8 mouse cellular contexts compared by ENCODE assay signal in the genomic region with DNA sequence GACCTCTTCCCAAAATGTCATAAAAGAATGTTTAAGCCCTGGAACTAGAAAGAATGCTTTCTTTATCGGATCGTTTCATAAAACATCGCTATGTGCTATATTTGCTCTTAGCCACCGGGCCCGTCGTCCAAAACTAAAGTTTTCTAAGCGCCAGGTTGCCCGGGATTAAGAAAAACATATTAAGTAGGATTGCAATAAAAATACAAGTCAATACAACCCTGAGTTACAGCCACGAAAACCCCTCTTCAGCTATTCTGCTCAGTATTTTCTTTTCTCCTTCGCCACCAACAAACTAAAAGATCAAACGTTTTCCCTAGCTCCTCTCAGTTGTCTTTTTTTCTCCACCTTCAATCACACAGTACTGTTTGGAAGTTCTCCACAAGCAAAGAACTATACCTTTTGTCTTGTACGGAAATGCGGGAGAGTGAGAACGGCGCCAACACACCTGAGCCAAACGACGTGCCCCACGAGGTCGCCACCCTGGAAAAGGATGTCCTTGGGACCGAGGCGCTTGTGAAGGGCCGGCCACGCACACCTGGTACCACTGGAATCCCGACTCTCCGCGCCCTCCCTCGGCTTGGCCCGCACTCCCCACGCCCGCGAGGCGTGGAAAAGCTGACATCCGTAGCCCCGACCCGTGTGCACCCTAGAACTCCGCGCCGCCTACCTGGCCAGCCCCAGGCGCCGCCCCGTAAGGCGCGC. TPM values are rescaled to one million over a fixed set of nuclear protein-coding genes. Genes with fewer than 3 reads are reported as not detected.
DNase-seq lines count a peak whose midpoint lies in the region; ATAC-seq and TF ChIP-seq lines count a peak whose summit lies in the region.

No protein-coding gene starts in this region.

- WGBS in limb, embryonic 13.5 days = under 1% methylated on average over 43 of the region's 43 CpGs
- WGBS in midbrain, postnatal 0 days = 1% methylated on average over 42 of the region's 43 CpGs

- ATAC-seq in limb, embryonic 13.5 days (ENCODE audit: low FRiP score, low read depth) = 0 out of 2 replicates have a peak, but pooled peaks have one; percentile 34
- 0 out of 2 replicates have a peak, but pooled peaks have one; percentile 44 for ATAC-seq in midbrain, postnatal 0 days (ENCODE audit: low FRiP score)

- no peak for TF ChIP-seq CTCF in cortical plate, adult 2 months (IDR thresholded peaks at IDR 0.05; ENCODE audit: extremely low read depth, insufficient read depth, low read length)
- no peak for TF ChIP-seq CTCF in midbrain, postnatal 0 days (IDR thresholded peaks at IDR 0.05)

- TF ChIP-seq POLR2A in cortical plate, adult 2 months (IDR thresholded peaks at IDR 0.05; ENCODE audit: extremely low read depth, insufficient read depth, low read length) = no peak

- H3K36me3 ChIP-seq in limb, embryonic 13.5 days = no peaks in the 10 kb centered on the region
- H3K36me3 ChIP-seq in midbrain, postnatal 0 days (ENCODE audit: insufficient read depth, low read length) = no peaks in the 10 kb centered on the region

- H3K4me1 ChIP-seq in cortical plate, adult 2 months (ENCODE audit: control insufficient read depth, insufficient read depth, low read length) = no peaks in the 10 kb centered on the region; the same call in 1 of the 2 replicates
- peaks cover 26% of the 10 kb centered on the region for H3K4me1 ChIP-seq in limb, embryonic 13.5 days
- H3K4me1 ChIP-seq in midbrain, postnatal 0 days (ENCODE audit: insufficient read depth, low read length) = peaks cover 14% of the 10 kb centered on the region

- H3K4me2 ChIP-seq in limb, embryonic 13.5 days (replicated peaks) = peak overlapping the region; percentile 95
- peak overlapping the region; percentile 84 for H3K4me2 ChIP-seq in midbrain, postnatal 0 days (ENCODE audit: low read depth, low read length, poor library complexity, severe bottlenecking)

- H3K27ac ChIP-seq in cortical plate, adult 2 months (ENCODE audit: insufficient read depth, low read length) = no peak overlapping the region
- H3K27ac ChIP-seq in limb, embryonic 13.5 days = no peak overlapping the region
- no peak overlapping the region for H3K27ac ChIP-seq in midbrain, postnatal 0 days (ENCODE audit: low read depth, low read length)

- peak overlapping the region; percentile 73 for H3K9ac ChIP-seq in limb, embryonic 13.5 days
- peak overlapping the region; percentile 29; the same call in 1 of the 2 replicates for H3K9ac ChIP-seq in midbrain, postnatal 0 days (replicated peaks; ENCODE audit: low read length, poor library complexity, severe bottlenecking)

- peak overlapping the region; percentile 45 for H3K4me3 ChIP-seq in cortical plate, adult 2 months (ENCODE audit: insufficient read depth, low read length)
- H3K4me3 ChIP-seq in limb, embryonic 13.5 days = peak overlapping the region; percentile 68
- H3K4me3 ChIP-seq in midbrain, postnatal 0 days (ENCODE audit: low read depth, low read length) = peak overlapping the region; percentile 56

- DNase-seq in adrenal gland, adult (ENCODE audit: inconsistent age in 2 of 2, low spot score in 1 of 2) = peak; percentile 12 to 28
- no peak for DNase-seq in adrenal gland, adult 18-20 months (ENCODE audit: low spot score in 2 of 2)
- DNase-seq in heart, postnatal 4 days = peak; percentile 10
- no peak for DNase-seq in midbrain, postnatal 0 days (ENCODE audit: low spot score)
- no peak for DNase-seq in layer of hippocampus, postnatal 14 days (ENCODE audit: low spot score in 2 of 2)
- DNase-seq in ovary, postnatal 14 days (ENCODE audit: low spot score) = no peak

- H3K9me3 ChIP-seq in limb, embryonic 13.5 days = no peaks in the 10 kb centered on the region
- no peaks in the 10 kb centered on the region for H3K9me3 ChIP-seq in midbrain, postnatal 0 days (ENCODE audit: low read length)

- H3K27me3 ChIP-seq in limb, embryonic 13.5 days = peaks cover 86% of the 10 kb centered on the region
- peaks cover 52% of the 10 kb centered on the region for H3K27me3 ChIP-seq in midbrain, postnatal 0 days (ENCODE audit: insufficient read depth, low read length)

RNA-seq across cellular contexts. Expression of gene Stox2, which starts 34.0 kb away (rescaled TPM):
- total RNA-seq in adrenal gland, adult 18-20 months (2021) = 10 to 100 TPM; 12.6 to 13.4 TPM
- 20.3 and 21.5 TPM in 2 replicates for polyA plus RNA-seq in cortical plate, adult 2 months (2012; rRNA removed)
- total RNA-seq in heart, postnatal 4 days (2021) = 10 to 100 TPM; 27.4 to 29.3 TPM
- polyA plus RNA-seq in limb, embryonic 13.5 days (2015; fragmentation: Nextera tagmentation; extraction: Ambion mirVana) = 21.4 and 24.1 TPM in 2 replicates
- 123 and 125 TPM in 2 replicates for total RNA-seq in midbrain, postnatal 0 days (2014; rRNA removed)
- 35.7 and 42.8 TPM in 2 replicates for polyA plus RNA-seq in midbrain, postnatal 0 days (2015; fragmentation: Nextera tagmentation; extraction: Ambion mirVana)
- 10 to 100 TPM; 84.6 to 87.7 TPM for total RNA-seq in layer of hippocampus, postnatal 14 days (2021)

Comparison
In these comparisons a context has a peak if more than half of its experiments do, and no peak if none do; other contexts are left out.
1. DNase-seq: peak in adrenal gland, adult (2 of 2) and heart, postnatal 4 days (single experiment); none in adrenal gland, adult 18-20 months (0 of 2), midbrain, postnatal 0 days (single experiment), layer of hippocampus, postnatal 14 days (0 of 2) and ovary, postnatal 14 days (single experiment).
2. Peak in every context shown above with its lines, with median percentiles within 50 percentile points of each other: H3K4me3 ChIP-seq.